Mouse (Mus musculus) left cerebral cortex, postnatal 10 days (tissue): ENCODE data around the gene Pam16. TPM values are rescaled to one million over a fixed set of nuclear protein-coding genes. Genes with fewer than 3 reads are reported as not detected.

ENCODE experiments used
- DNase-seq, 2 experiments: peaks; one replicate each; pipeline ENCODE4 v3.0.0; 2021 to 2022; ENCODE audit warnings: low spot score in 2 of 2, mixed read lengths in 1 of 2; ENCODE audit errors: extremely low spot score in 1 of 2
- intact Hi-C: fragments of 180-260 bp; cut with DNase I; formaldehyde crosslinking; loops from one replicate; pipeline ENCODE4 v1.15.1; 2025
- total RNA-seq, 2 experiments: library from RNA; stranded (reverse); gene quantifications; 2 replicates each; pipeline ENCODE4 v1.2.3; 2021

Pam16 gene
- 10 to 100 TPM; 78.2 to 86.0 TPM for total RNA-seq

DNA sequence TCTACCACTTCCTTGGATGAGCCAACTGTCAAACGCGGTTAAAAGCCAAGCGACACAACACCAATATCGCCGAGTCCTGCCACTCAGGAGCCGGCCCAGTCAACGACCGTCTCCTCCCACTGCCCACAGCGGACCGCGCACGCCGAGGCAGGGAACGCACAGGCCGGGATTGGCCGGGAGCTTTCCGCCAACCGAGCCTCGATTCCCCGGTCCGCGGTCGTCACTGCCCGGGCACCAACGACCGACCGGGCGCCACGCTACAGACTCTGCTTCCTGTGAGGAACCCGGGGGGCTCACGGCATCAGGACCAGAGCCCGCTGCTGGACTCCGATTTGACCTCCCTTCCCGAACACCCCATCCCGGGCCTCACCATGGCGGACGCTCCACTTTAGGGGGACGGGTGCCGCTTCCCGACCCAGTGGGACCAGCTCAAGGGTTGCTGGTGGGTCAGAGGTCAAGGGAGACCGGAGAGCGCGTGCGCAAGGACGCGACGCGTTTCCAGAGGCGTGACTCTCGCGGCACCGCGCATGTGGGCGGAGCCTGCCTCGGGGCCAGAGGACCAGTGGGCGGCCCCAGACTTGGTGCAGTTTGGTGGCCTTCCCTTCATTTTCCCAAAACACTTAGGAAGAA, at the start of gene Pam16:
Gene Pam16, minus strand, starts transcription at position 508 of the 630 bp plus-strand sequence.
- DNase-seq: peak; percentile 91 to 95
- intact Hi-C loops: no loop called here

GRCm38 (mm10) chr16:4674091-4674490, 49.3 kb upstream of the Pam16 start:
- intact Hi-C loops: no loop called here

DNA sequence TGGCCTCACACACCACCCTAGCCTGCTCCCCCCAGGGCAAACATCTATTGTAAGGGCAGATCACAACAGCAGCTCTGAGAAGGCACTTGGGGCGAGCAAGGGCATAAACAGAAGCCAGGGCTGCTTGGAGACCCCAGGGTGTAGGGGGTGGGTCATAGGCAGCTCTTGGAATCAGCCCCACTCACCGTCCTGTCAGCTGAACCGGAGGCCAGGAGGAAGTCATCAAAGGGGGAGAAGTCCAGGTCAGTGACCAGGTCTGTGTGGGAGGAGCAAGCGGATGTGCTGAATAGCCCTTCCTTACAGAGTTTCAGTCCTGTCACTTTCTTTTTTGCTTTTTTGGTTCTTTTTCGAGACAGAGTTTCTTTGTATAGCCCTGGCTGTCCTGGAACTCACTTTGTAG, 45.5 kb upstream of the Pam16 start:
- intact Hi-C loops: no loop called here
- DNase-seq: no peak

More at GRCm38 (mm10) chr16:4674091-4674490, 49.3 kb upstream of the Pam16 start:
- DNase-seq: no peak

- peak; percentile 83 to 88 for DNase-seq
- intact Hi-C loops: loop anchor here (2.0 kb wide), 1 partner anchor 36 kb away; no protein-coding TSS in a partner anchor
Observed at GRCm38 (mm10) chr16:4667190-4667808, 42.5 kb upstream of the Pam16 start.

GRCm38 (mm10) chr16:4665726-4666125, 40.9 kb upstream of the Pam16 start:
- intact Hi-C loops: loop anchor here (2.0 kb wide), 1 partner anchor 35 kb away; no protein-coding TSS in a partner anchor
- no peak for DNase-seq

- intact Hi-C loops: no loop called here
- DNase-seq: no peak
Observed at GRCm38 (mm10) chr16:4663806-4664205, 39.0 kb upstream of the Pam16 start.

GRCm38 (mm10) chr16:4661605-4662004, 36.8 kb upstream of the Pam16 start:
- intact Hi-C loops: no loop called here
- DNase-seq: no peak

- intact Hi-C loops: no loop called here
Observed at GRCm38 (mm10) chr16:4659326-4659725, 34.5 kb upstream of the Pam16 start.

DNA sequence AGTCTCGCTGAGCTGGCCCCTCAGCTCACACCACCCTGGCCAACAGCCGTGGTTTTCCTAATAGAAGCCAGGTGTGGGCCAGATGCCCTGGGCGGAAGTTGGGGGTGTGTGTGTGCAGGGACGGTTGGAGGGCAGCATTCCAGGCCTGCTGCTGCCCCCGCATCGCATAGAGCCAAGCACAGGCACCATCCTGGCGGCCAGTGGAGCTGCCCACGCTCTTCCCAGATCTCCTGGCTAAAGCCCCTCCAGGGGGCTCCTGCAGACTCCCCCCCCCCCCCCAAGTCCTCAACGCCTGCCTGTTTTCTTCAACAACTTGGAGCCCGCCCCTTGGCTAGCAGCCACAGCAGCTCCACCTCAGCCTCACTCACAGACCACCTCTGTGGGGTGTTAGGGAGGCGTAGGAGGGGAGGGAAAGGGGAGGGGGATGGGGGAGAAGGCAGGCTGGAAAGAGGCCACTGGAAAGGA, 34.0 kb upstream of the Pam16 start:
- intact Hi-C loops: no loop called here
- DNase-seq: peak in 1 of 2 experiments; percentile 77

More at GRCm38 (mm10) chr16:4659326-4659725, 34.5 kb upstream of the Pam16 start:
- no peak for DNase-seq

DNA sequence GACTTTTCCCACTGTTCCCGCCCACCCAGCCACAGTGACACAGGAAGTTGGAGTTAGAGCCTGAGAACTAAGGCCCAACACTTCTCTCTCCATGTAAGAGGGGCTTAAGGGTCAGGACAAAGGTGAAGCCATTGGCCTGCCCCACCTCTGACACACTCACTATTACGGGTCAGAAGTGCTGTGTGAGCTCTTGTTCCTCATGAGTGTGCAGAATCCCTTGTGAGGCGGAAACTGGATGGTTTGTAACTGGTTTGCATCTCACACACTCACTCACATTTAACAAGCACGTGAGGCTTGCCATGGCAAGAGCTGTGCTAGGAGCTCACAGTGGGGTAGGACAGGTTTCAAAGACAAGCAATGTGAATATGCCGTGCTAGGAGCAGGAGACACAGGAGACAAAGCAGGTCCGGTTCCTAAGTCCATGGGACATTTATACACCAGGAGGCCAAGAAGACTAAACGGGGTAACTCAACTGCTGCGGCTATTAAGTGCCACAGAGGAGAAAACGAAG, 31.8 kb upstream of the Pam16 start:
- intact Hi-C loops: no loop called here
- DNase-seq: no peak

DNA sequence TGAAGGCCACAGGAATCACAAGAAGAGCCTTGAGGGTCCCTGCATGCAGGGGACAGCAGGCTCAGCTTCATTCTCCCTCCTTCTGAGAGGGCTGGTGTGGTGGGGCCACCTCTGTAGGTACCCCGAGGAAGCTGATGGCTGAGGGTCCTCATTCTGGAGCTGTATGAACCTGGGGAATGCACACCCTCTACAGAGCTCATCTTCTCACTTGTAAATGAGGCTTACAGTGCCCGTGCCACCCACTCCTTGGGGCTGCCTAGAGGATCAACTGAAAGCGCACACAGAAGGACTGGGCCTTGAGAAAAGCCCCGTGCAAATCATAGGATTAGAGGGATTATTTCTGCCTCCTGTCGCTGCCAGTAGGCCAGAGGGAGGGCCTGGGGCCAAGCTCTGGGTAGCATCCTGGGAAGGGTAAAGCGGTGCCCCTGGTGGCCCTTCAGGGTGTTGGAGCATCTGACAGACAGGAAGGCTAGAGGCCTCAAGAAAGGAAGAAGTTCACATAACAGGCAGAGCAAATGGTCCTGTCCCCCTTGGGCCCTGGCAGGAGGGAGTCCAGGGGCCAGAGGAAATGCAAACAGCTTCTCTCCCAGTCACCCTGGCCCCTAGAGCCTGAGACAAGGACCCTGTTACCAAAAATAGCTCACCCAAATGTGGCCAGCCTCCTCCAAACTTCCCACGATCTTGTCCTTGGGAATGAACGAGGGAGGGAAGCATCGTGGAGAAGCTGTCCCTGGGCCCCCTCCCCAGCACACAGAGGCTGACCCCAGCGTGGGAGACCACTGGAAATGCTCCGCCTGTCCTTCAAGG, 31.2 kb upstream of the Pam16 start:
- intact Hi-C loops: no loop called here
- DNase-seq: peak in 1 of 2 experiments; percentile 64

GRCm38 (mm10) chr16:4655251-4655734, 30.5 kb upstream of the Pam16 start:
- DNase-seq: no peak
- intact Hi-C loops: no loop called here

- DNase-seq: peak in 1 of 2 experiments; percentile 68
- intact Hi-C loops: no loop called here
Observed at GRCm38 (mm10) chr16:4654706-4655105, 29.9 kb upstream of the Pam16 start.

GRCm38 (mm10) chr16:4652707-4653416, 28.1 kb upstream of the Pam16 start:
- DNase-seq: no peak
- intact Hi-C loops: no loop called here

DNA sequence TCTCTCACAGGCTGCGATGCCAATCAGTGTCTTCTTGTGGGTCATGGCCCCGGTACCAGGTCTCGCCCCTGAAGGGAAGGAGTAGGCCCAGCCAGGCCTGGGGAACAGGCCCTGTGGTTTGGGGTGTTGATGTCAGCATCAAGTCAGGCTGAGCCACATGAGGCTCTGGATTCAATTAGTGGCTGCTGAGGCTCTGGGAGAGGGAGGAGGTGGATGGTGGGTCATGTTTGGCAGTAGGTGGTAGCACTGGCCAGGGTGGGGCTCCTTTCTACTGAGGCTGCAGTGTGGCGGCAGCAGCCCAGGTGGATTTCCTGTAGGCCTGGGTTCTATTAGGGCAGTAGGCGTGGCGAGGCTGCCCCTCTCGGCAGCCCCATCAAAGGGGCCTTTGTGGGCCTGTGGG, 26.8 kb upstream of the Pam16 start:
- DNase-seq: no peak
- intact Hi-C loops: no loop called here

DNA sequence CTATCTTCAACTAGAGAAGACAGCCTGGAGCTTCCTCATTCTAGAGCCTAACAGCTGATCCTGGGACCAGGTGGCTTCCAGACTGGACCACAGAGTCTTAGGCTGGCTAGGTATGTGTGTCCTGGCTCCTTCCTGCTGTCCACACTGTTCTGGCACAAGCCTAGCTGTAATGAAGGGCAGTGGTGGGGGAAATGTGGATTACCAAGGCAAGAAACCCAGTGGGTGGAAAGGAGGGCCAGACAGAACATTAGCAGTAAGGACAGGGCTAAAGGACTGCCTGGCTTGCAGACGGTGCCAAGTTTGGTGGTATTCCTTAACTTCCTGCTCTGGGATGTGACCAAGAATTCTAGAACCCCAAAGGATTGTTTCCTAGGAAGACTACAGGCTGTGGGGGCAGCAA, 26.3 kb upstream of the Pam16 start:
- DNase-seq: no peak
- intact Hi-C loops: no loop called here

DNA sequence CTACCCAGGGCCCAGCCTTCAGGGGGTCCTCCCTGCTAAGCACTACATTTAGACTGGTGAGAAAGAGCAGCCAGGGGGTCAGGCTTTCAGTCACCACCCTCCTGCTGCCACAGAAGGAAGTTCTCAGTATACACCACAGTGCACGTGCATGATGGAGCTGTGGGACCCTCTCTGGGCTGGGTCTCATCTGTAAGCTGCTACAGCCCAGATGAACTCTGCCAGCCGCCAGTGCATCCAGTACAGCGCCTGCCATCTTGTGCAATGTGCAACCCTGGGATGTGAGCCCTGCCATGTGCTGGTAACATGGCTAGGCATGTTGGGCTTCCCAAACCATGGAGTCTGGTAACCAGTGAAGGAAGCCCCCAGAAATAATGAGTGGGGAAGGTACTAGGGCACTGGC, 25.4 kb upstream of the Pam16 start:
- no peak for DNase-seq
- intact Hi-C loops: no loop called here

DNA sequence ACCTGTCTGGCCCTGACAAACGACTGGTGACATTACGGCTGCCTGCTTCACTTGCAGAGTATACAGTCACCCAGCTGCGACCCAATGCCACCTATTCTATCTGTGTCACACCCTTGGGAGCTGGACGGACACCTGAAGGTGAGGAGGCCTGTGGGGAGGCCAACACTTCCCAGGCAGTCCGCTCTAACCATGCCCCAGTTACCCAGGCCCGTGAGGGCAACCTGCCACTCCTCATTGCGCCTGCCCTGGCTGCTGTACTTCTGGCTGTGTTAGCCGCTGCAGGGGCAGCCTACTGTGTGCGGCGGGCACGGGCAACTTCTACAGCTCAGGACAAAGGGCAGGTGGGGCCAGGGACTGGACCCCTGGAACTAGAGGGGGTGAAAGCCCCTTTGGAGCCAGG, 24.9 kb upstream of the Pam16 start:
- DNase-seq: peak in 1 of 2 experiments; percentile 18
- intact Hi-C loops: no loop called here

GRCm38 (mm10) chr16:4649211-4649610, 24.4 kb upstream of the Pam16 start:
- DNase-seq: no peak
- intact Hi-C loops: no loop called here
